Mouse (Mus musculus): Measurements from ENCODE around the gene Rhox3c. TPM values are rescaled to one million over a fixed set of nuclear protein-coding genes. Genes with fewer than 3 reads are reported as not detected.
"Not testable (repeated sequence)": the region's sequence is repeated elsewhere in the genome, so short reads cannot be mapped to it uniquely, and the experiment has no call there.

Gene Rhox3c
- polyA plus RNA-seq (2012; rRNA removed), result not detected in 2 replicates

DNA sequence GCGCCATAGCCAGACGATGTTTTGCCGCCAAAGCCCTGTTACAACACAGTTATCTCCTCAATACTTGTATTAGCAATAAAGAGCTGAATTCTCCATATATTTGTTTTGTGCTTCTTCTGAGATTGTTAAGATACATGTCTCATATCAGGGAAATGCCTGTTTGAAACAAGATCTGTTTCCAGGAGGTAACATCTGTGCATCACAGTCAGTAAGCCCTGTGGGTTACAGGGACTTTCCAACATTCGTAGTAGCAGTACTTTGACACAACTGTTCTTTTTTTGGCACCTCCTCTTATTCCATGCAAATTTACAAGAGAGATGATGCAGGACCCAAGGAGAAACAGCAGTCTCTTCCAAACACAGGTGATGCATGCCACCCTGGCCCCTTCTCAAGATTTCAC, at the start of gene Rhox3c:
Gene Rhox3c, plus strand, starts transcription at position 301 of the 400 bp plus-strand sequence.
- not testable (repeated sequence) for DNase-seq (ENCODE audit: low read depth)

DNA sequence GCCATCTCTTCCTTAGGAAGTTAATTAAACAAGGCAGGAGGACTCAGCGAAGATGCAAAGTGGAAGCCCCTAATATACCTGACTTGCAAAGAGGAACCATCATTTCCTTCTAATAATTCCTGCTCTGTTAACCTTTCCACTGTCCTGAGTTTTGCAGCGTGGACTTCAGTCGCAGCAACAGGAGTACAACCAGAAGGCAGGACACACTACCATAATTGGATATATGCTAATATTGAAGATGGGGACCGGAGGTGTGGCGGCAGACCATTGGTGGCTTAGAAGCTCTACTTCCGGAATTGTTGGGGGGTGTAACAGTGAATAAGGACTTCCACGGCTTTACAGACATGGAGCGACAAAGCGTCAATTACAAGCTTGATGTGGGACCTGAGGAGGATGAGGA, 46.6 kb upstream of the Rhox3c start, which contains the start of gene Rhox2b:
Gene Rhox2b, plus strand, starts transcription at position 301 of the 400 bp plus-strand sequence.
- not testable (repeated sequence) for DNase-seq (ENCODE audit: low read depth)

DNA sequence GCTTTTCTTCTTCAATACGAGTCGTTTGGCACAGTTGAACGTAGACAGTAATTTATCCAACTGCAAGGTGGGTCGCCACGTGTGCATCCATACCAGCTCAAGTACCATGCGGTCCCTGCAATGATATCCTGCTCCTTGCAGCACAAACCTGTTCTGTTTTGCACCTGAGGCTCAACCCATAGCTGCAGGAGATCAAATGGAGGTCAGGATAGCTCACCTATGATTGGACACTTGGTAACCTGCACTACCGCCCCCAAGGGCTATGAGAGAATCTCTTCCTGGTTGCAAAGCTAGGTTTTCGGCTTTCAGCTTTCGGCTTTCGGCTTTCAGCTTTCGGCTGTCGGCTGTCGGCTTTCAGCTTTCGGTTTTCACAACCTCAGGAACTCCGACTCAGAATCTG, 26.2 kb upstream of the Rhox3c start, which contains the start of gene Rhox4b:
Gene Rhox4b, plus strand, starts transcription at position 301 of the 400 bp plus-strand sequence.
- not testable (repeated sequence) for DNase-seq (ENCODE audit: low read depth)

DNA sequence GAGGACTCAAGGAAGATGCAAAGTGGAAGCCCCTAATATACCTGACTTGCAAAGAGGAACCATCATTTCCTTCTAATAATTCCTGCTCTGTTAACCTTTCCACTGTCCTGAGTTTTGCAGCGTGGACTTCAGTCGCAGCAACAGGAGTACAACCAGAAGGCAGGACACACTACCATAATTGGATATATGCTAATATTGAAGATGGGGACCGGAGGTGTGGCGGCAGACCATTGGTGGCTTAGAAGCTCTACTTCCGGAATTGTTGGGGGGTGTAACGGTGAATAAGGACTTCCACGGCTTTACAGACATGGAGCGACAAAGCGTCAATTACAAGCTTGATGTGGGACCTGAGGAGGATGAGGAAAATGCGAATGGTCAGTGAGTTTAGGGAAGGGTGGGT, 5.0 kb upstream of the Rhox3c start, which contains the start of gene Rhox2c:
Gene Rhox2c, plus strand, starts transcription at position 301 of the 400 bp plus-strand sequence.
- DNase-seq (ENCODE audit: low read depth), result not testable (repeated sequence)

DNA sequence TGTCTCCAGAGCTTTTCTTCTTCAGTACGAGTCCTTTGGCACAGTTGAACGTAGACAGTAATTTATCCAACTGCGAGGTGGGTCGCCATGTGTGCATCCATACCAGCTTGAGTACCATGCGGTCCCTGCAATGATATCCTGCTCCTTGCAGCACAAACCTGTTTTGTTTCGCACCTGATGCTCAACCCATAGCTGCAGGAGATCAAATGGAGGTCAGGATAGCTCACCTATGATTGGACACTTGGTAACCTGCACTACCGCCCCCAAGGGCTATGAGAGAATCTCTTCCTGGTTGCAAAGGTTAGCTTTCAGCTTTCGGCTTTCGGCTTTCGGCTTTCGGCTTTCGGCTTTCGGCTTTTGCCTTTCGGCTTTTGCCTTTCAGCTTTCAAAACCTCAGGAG, 21.7 kb downstream of the Rhox3c start, which contains the start of gene Rhox4c:
Gene Rhox4c, plus strand, starts transcription at position 301 of the 400 bp plus-strand sequence.
- DNase-seq (ENCODE audit: low read depth), result not testable (repeated sequence)

DNA sequence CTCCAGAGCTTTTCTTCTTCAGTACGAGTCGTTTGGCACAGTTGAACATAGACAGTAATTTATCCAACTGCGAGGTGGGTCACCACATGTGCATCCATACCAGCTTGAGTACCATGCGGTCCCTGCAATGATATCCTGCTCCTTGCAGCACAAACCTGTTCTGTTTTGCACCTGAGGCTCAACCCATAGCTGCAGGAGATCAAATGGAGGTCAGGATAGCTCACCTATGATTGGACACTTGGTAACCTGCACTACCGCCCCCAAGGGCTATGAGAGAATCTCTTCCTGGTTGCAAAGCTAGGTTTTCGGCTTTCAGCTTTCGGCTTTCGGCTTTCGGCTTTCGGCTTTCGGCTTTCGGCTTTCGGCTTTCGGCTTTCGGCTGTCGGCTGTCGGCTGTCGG, 55.7 kb downstream of the Rhox3c start, which contains the start of gene Rhox4d:
Gene Rhox4d, plus strand, starts transcription at position 301 of the 400 bp plus-strand sequence.
- DNase-seq (ENCODE audit: low read depth), result not testable (repeated sequence)

Other genes with a start within 250 kb of the Rhox3c start
- gene Gm9, start 247.5 kb upstream of the Rhox3c start, polyA plus RNA-seq (2012; rRNA removed), result not detected in 2 replicates
- gene Rhox1, start 236.3 kb upstream of the Rhox3c start, polyA plus RNA-seq (2012; rRNA removed), result not detected in 2 replicates
- not detected in 2 replicates for gene Rhox2a, start 213.6 kb upstream of the Rhox3c start, polyA plus RNA-seq (2012; rRNA removed)
- gene Rhox3a, start 208.7 kb upstream of the Rhox3c start, polyA plus RNA-seq (2012; rRNA removed), result not detected in 2 replicates
- gene Rhox4a, start 193.2 kb upstream of the Rhox3c start, polyA plus RNA-seq (2012; rRNA removed), result not detected in 2 replicates
- not detected in 2 replicates for gene Rhox3a2, start 78.6 kb upstream of the Rhox3c start, polyA plus RNA-seq (2012; rRNA removed)
- gene Rhox4a2, start 67.7 kb upstream of the Rhox3c start, polyA plus RNA-seq (2012; rRNA removed), result 0.10 and 0.30 TPM in 2 replicates
- gene Rhox2b, start 46.5 kb upstream of the Rhox3c start, polyA plus RNA-seq (2012; rRNA removed), result not detected in 2 replicates
- 0.14 TPM in 1 of 2 replicates, not detected in the other for gene Rhox4b, start 26.1 kb upstream of the Rhox3c start, polyA plus RNA-seq (2012; rRNA removed)
- gene Rhox2c, start 4.9 kb upstream of the Rhox3c start, polyA plus RNA-seq (2012; rRNA removed), result not detected in 2 replicates
- not detected in 2 replicates for gene Rhox4c, start 21.8 kb downstream of the Rhox3c start, polyA plus RNA-seq (2012; rRNA removed)
- not detected in 2 replicates for gene Rhox2d, start 34.8 kb downstream of the Rhox3c start, polyA plus RNA-seq (2012; rRNA removed)
- gene Rhox4d, start 55.8 kb downstream of the Rhox3c start, polyA plus RNA-seq (2012; rRNA removed), result not detected in 2 replicates
- gene Rhox2e, start 71.9 kb downstream of the Rhox3c start, polyA plus RNA-seq (2012; rRNA removed), result not detected in 2 replicates
- gene Rhox3e, start 83.4 kb downstream of the Rhox3c start, polyA plus RNA-seq (2012; rRNA removed), result not detected in 2 replicates
- not detected in 2 replicates for gene Rhox4e, start 98.8 kb downstream of the Rhox3c start, polyA plus RNA-seq (2012; rRNA removed)
- gene Rhox2f, start 112.8 kb downstream of the Rhox3c start, polyA plus RNA-seq (2012; rRNA removed), result not detected in 2 replicates
- not detected in 2 replicates for gene Rhox3f, start 122.4 kb downstream of the Rhox3c start, polyA plus RNA-seq (2012; rRNA removed)
- not detected in 2 replicates for gene Rhox4f, start 149.1 kb downstream of the Rhox3c start, polyA plus RNA-seq (2012; rRNA removed)
- not detected in 2 replicates for gene Rhox3g, start 170.0 kb downstream of the Rhox3c start, polyA plus RNA-seq (2012; rRNA removed)
- not detected in 2 replicates for gene Rhox2g, start 184.9 kb downstream of the Rhox3c start, polyA plus RNA-seq (2012; rRNA removed)
- gene Rhox4g, start 192.7 kb downstream of the Rhox3c start, polyA plus RNA-seq (2012; rRNA removed), result not detected in 2 replicates
- not detected in 2 replicates for gene Rhox3h, start 210.2 kb downstream of the Rhox3c start, polyA plus RNA-seq (2012; rRNA removed)
- not detected in 2 replicates for gene Rhox2h, start 214.7 kb downstream of the Rhox3c start, polyA plus RNA-seq (2012; rRNA removed)